Mouse (Mus musculus) liver, postnatal 0 days (tissue): ENCODE data around the gene Ano1. TPM values are rescaled to one million over a fixed set of nuclear protein-coding genes. Genes with fewer than 3 reads are reported as not detected.
A peak's percentile ranks its signal among the peaks of the same experiment; 100 is the strongest.

Experiments used
- ATAC-seq: fragments of 200-750 bp; cut with Nextera tagmentation; 2 replicates; pipeline ENCODE4 v1.8.0; 2017; ENCODE audit warnings: mild to moderate bottlenecking, moderate library complexity
- DNase-seq: peaks from one replicate; pipeline ENCODE4 v3.0.0-alpha.2; 2016
- H3K27ac ChIP-seq: fragments of 300-500 bp; sonication (generic); 2 replicates; pipeline ENCODE4 v1.5.1; 2014; ENCODE audit warnings: antibody characterized with exemption, moderate library complexity, mild to moderate bottlenecking, low read depth
- H3K27me3 ChIP-seq: fragments of 300-500 bp; sonication (generic); 2 replicates; pipeline ENCODE4 v1.6.1; 2014; ENCODE audit warnings: low read length, control low read depth, mixed read lengths; ENCODE audit not compliant: insufficient read depth
- H3K36me3 ChIP-seq: fragments of 300-500 bp; sonication (generic); replicated peaks from 2 replicates; pipeline ENCODE4 v1.6.1; 2014; ENCODE audit warnings: mild to moderate bottlenecking, control low read depth, low read length, moderate library complexity, mixed read lengths; ENCODE audit not compliant: insufficient read depth
- H3K4me1 ChIP-seq: fragments of 300-500 bp; sonication (generic); 2 replicates; pipeline ENCODE4 v1.6.1; 2014; ENCODE audit warnings: antibody characterized with exemption, mild to moderate bottlenecking, control low read depth; ENCODE audit not compliant: insufficient read depth
- H3K4me2 ChIP-seq: fragments of 300-500 bp; sonication (generic); 2 replicates; pipeline ENCODE4 v1.6.1; 2014; ENCODE audit warnings: low read depth, mild to moderate bottlenecking, low read length, moderate library complexity, mixed read lengths
- H3K4me3 ChIP-seq: fragments of 300-500 bp; sonication (generic); 2 replicates; pipeline ENCODE4 v1.5.1; 2014; ENCODE audit warnings: low read depth, low read length
- H3K9ac ChIP-seq: fragments of 300-500 bp; sonication (generic); replicated peaks from 2 replicates; pipeline ENCODE4 v1.6.1; 2014; ENCODE audit warnings: mild to moderate bottlenecking, moderate library complexity
- H3K9me3 ChIP-seq: fragments of 300-500 bp; sonication (generic); 2 replicates; pipeline ENCODE4 v1.6.1; 2016; ENCODE audit warnings: mild to moderate bottlenecking, control low read depth, low read length, mixed read lengths
- CTCF ChIP-seq: sonication (generic); IDR thresholded peaks from 2 replicates; pipeline ENCODE4 v1.5.1; 2016; ENCODE audit warnings: antibody characterized with exemption, low read depth
- EP300 ChIP-seq: IDR thresholded peaks from 2 replicates; pipeline ENCODE4 v1.6.1; 2016; ENCODE audit warnings: antibody characterized with exemption, low read depth, mild to moderate bottlenecking
- WGBS: fragments of 180-500 bp; shearing (Covaris S2); extraction: QIAGEN DNeasy Blood & Tissue Kit; methylation state at CpG from one replicate; pipeline ENCODE4 v1.1.7; 2014; ENCODE audit not compliant: insufficient replicate concordance; 5-methylcytosine and 5-hydroxymethylcytosine counted together
- polyA plus RNA-seq: library from polyadenylated mRNA; unstranded; fragments of >200 nt; fragmentation: Nextera tagmentation; extraction: Ambion mirVana; gene quantifications from 2 replicates; pipeline ENCODE4 v1.2.1, GENCODE M21; 2015

Gene Ano1
- polyA plus RNA-seq, 1 experiment from 2014 or later: 1.1 TPM

- Histone ChIP-seq H3K4me1 (no peaks in the 10 kb centered on the region), H3K4me2 (no peak overlapping the region), H3K36me3 (no peaks in the 10 kb centered on the region), H3K27me3 (peaks cover 6% of the 10 kb centered on the region), H3K9me3 (no peaks in the 10 kb centered on the region), H3K9ac (no peak overlapping the region), H3K27ac (no peak overlapping the region), H3K4me3 (no peak overlapping the region)
- 17% methylated on average over 5 of the region's 5 CpGs for WGBS
- no peak for ATAC-seq
- DNase-seq: no peak
- TF ChIP-seq EP300 (no peak), CTCF (no peak)
Measured at GRCm38 (mm10) chr7:144684467-144684866, 67.3 kb downstream of the Ano1 start.

DNA sequence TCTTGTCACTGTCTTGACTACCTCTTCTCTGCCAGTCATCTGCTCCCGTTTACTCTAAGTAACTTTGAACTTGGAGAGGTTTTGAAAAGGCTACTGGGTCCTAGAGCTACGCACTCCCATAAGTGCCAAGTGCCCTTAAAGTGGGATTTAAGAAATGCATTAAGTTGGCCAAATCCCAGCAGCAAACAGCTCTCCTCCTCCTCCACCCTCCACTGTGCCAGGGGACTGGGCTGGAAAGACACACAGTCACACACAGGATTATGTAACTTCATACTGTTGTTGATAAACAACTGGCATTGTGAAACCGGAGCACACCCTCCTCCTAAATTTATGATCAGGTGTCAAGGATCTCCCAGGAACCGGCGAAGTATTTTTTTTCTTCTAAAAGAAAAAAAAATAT lies 71.7 kb downstream of the Ano1 start:
- no peak for TF ChIP-seq CTCF
- no peak for TF ChIP-seq EP300
- Histone ChIP-seq H3K27ac (no peak overlapping the region), H3K9ac (no peak overlapping the region), H3K27me3 (peaks cover 26% of the 10 kb centered on the region), H3K4me2 (no peak overlapping the region), H3K36me3 (no peaks in the 10 kb centered on the region), H3K4me3 (no peak overlapping the region), H3K4me1 (no peaks in the 10 kb centered on the region), H3K9me3 (no peaks in the 10 kb centered on the region)
- ATAC-seq: no peak
- WGBS: 79% methylated on average over 5 of the region's 5 CpGs
- no peak for DNase-seq

DNA sequence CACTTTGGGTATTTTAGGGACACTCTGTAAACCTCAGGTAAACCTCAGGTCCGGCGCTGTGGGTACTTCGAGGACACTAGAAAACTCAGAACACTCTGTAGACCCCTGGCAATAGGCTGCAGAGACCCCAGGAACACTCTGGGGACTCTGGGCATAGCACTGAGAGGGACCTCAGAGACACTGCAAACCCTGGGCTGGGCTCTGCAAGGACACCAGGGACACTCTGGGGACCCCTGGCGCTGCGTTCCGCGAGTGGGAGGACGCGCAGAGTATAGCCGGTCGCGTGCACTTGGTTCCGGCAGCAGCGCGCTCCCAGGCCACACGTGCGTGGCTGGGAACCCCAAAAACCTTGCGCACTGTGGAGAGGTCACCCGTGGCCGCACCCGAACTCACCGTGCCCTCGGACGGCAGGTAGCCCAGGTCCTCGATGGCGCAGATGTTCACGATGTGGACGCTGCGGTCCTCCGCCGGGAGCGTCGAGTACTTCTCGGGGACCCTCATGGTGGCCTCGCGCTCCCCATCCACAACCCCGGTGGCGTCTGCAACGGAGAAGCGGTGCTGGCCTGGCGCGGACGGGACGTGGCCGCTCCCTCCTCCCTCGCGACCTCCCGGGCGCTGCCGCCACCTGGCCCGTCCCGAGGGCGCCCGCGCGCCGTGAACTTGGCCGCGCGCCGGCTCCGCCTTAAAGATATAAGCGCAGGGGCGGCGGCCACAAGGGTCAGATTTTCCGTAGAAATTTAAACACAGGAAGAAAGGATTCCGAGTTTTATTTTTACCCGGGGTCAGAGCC lies 73.3 kb downstream of the Ano1 start:
- no peaks in the 10 kb centered on the region for H3K9me3 ChIP-seq
- DNase-seq (no peak), ATAC-seq (no peak)
- peak overlapping the region; percentile 53 for H3K4me2 ChIP-seq
- H3K9ac ChIP-seq: no peak overlapping the region
- peak overlapping the region; percentile 22 for H3K4me3 ChIP-seq
- H3K27ac ChIP-seq: no peak overlapping the region
- H3K36me3 ChIP-seq: no peaks in the 10 kb centered on the region
- H3K4me1 ChIP-seq: no peaks in the 10 kb centered on the region
- 10% methylated on average over 67 of the region's 68 CpGs for WGBS
- peaks cover 26% of the 10 kb centered on the region for H3K27me3 ChIP-seq
- TF ChIP-seq EP300 (no peak), CTCF (no peak)

GRCm38 (mm10) chr7:144677341-144678086 lies 74.3 kb downstream of the Ano1 start:
- Histone ChIP-seq H3K4me2 (no peak overlapping the region), H3K36me3 (no peaks in the 10 kb centered on the region), H3K4me1 (no peaks in the 10 kb centered on the region), H3K4me3 (no peak overlapping the region), H3K27me3 (peaks cover 26% of the 10 kb centered on the region), H3K9ac (no peak overlapping the region), H3K27ac (no peak overlapping the region), H3K9me3 (no peaks in the 10 kb centered on the region)
- DNase-seq: no peak
- TF ChIP-seq EP300 (no peak), CTCF (no peak)
- WGBS: 44% methylated on average over 12 of the region's 12 CpGs
- ATAC-seq: no peak

DNA sequence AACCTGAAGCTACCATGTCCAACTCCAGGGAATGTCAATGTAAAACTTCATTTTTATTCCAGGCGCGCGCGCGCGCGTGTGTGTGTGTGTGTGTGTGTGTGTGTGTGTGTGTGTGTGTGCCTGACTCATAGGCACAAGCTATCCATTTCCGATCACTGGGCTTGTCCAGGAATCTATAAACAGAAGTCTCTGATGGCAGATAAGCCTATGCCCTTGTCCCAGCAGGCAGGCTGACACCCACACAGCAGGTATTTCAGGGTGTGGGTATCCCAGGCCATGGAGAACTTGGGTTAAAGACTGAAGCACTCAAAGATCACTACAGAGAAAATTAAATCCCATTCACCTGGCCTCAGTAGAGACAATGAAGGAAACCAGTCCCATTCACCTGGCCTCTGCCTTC lies 76.1 kb downstream of the Ano1 start:
- Histone ChIP-seq H3K9me3 (no peaks in the 10 kb centered on the region), H3K27ac (no peak overlapping the region), H3K4me2 (no peak overlapping the region), H3K4me1 (no peaks in the 10 kb centered on the region), H3K36me3 (no peaks in the 10 kb centered on the region), H3K27me3 (peaks cover 26% of the 10 kb centered on the region), H3K9ac (no peak overlapping the region), H3K4me3 (no peak overlapping the region)
- 95% methylated on average over 8 of the region's 8 CpGs for WGBS
- ATAC-seq: no peak
- no peak for DNase-seq
- TF ChIP-seq EP300 (no peak), CTCF (no peak)

GRCm38 (mm10) chr7:144669895-144670294 lies 81.9 kb downstream of the Ano1 start:
- 81% methylated on average over 2 of the region's 2 CpGs for WGBS
- Histone ChIP-seq H3K4me2 (no peak overlapping the region), H3K27me3 (no peaks in the 10 kb centered on the region), H3K27ac (no peak overlapping the region), H3K9me3 (no peaks in the 10 kb centered on the region), H3K36me3 (no peaks in the 10 kb centered on the region), H3K9ac (no peak overlapping the region), H3K4me3 (no peak overlapping the region), H3K4me1 (no peaks in the 10 kb centered on the region)
- ATAC-seq: no peak
- no peak for DNase-seq
- peak; percentile 31 for TF ChIP-seq CTCF
- TF ChIP-seq EP300: no peak
